Mouse (Mus musculus): ENCODE results near the gene Las1l. TPM values are rescaled to one million over a fixed set of nuclear protein-coding genes. Genes with fewer than 3 reads are reported as not detected.
"Not testable (repeated sequence)": the region's sequence is repeated elsewhere in the genome, so short reads cannot be mapped to it uniquely, and the experiment has no call there.

Gene Las1l
- polyA plus RNA-seq, 1 experiment from 2014 or later, result 40.6 TPM

- Histone ChIP-seq H3K36me3 (ENCODE audit: control insufficient read depth, insufficient read depth, low read length) (no peaks in the 10 kb centered on the region), H3K9me3 (ENCODE audit: control insufficient read depth, low read length) (no peaks in the 10 kb centered on the region), H3K4me2 (no peak overlapping the region), H3K9ac (ENCODE audit: low read length) (no peak overlapping the region), H3K27ac (ENCODE audit: low read depth, low read length) (no peak overlapping the region), H3K27me3 (ENCODE audit: control insufficient read depth, insufficient read depth, low read length) (no peaks in the 10 kb centered on the region), H3K4me3 (ENCODE audit: low read depth, low read length) (no peak overlapping the region), H3K4me1 (ENCODE audit: control insufficient read depth, insufficient read depth, low read length) (no peaks in the 10 kb centered on the region)
- WGBS, result 78% methylated on average over 2 of the region's 2 CpGs
- ATAC-seq (ENCODE audit: low FRiP score) (no peak), DNase-seq (ENCODE audit: low spot score, missing footprints) (no peak)
Observed at GRCm38 (mm10) chrX:95963366-95963765, 6.6 kb upstream of the Las1l start.

DNA sequence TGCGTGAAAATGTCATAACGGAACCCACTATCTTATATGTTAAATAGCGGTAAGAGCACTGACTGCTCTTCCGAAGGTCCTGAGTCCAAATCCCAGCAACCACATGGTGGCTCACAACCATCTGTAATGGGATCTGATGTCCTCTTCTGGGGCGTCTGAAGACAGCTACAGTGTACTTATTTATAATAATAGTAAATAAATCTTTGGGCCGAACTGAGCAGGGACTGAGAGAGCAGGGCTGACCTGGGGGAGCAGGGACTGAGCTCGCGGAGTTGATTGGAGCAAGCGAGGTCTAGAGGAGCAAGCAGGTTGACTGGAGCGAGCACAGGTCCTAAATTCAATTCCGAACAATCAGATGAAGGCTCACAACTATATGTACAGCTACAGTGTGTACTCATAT is 699 bp upstream of the Las1l start:
- H3K27me3 ChIP-seq (ENCODE audit: control insufficient read depth, insufficient read depth, low read length); H3K9me3 ChIP-seq (ENCODE audit: control insufficient read depth, low read length); H3K9ac ChIP-seq (ENCODE audit: low read length); DNase-seq (ENCODE audit: low spot score, missing footprints); H3K27ac ChIP-seq (ENCODE audit: low read depth, low read length); H3K36me3 ChIP-seq (ENCODE audit: control insufficient read depth, insufficient read depth, low read length); H3K4me1 ChIP-seq (ENCODE audit: control insufficient read depth, insufficient read depth, low read length): not testable (repeated sequence)
- 44% methylated on average over 11 of the region's 11 CpGs for WGBS
- ATAC-seq (ENCODE audit: low FRiP score), result peak; percentile 19; the same call in 1 of the 2 replicates
- H3K4me3 ChIP-seq (ENCODE audit: low read depth, low read length), result peak overlapping the region; percentile 20; the same call in 1 of the 2 replicates
- peak overlapping the region; percentile 40 for H3K4me2 ChIP-seq

DNA sequence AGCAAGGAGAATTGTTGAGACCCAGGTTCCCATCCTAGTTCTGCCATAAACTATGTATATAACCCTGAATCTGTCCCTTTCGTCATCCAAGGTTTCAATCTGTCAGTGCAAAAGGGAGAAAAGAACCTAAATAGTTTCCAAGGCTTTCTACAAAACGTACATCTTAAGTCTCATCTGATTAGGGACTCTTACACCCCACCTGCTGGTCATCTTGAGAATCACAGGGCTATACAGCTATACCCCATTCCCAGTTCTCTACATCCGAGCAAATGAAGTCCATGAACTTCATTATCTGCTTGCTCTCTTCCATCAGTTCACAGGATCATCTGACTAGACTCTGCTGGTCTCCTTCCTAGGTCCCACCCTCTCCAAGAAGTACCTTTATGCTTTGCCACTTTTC is 6.0 kb downstream of the Las1l start:
- WGBS, result 58% methylated on average over 3 of the region's 3 CpGs
- Histone ChIP-seq H3K27me3 (ENCODE audit: control insufficient read depth, insufficient read depth, low read length) (no peaks in the 10 kb centered on the region), H3K4me2 (no peak overlapping the region), H3K27ac (ENCODE audit: low read depth, low read length) (no peak overlapping the region), H3K9me3 (ENCODE audit: control insufficient read depth, low read length) (no peaks in the 10 kb centered on the region), H3K4me1 (ENCODE audit: control insufficient read depth, insufficient read depth, low read length) (peaks cover 3% of the 10 kb centered on the region; the same call in 1 of the 2 replicates), H3K36me3 (ENCODE audit: control insufficient read depth, insufficient read depth, low read length) (no peaks in the 10 kb centered on the region), H3K9ac (ENCODE audit: low read length) (no peak overlapping the region), H3K4me3 (ENCODE audit: low read depth, low read length) (no peak overlapping the region)
- no peak for DNase-seq (ENCODE audit: low spot score, missing footprints)
- ATAC-seq (ENCODE audit: low FRiP score), result no peak

GRCm38 (mm10) chrX:95948135-95948534 is 8.6 kb downstream of the Las1l start:
- no peak overlapping the region for H3K4me2 ChIP-seq
- WGBS, result 86% methylated on average over 4 of the region's 4 CpGs
- H3K36me3 ChIP-seq (ENCODE audit: control insufficient read depth, insufficient read depth, low read length), result no peaks in the 10 kb centered on the region
- DNase-seq (ENCODE audit: low spot score, missing footprints), result no peak
- no peak overlapping the region for H3K4me3 ChIP-seq (ENCODE audit: low read depth, low read length)
- H3K27me3 ChIP-seq (ENCODE audit: control insufficient read depth, insufficient read depth, low read length), result no peaks in the 10 kb centered on the region
- no peaks in the 10 kb centered on the region for H3K9me3 ChIP-seq (ENCODE audit: control insufficient read depth, low read length)
- no peak overlapping the region for H3K9ac ChIP-seq (ENCODE audit: low read length)
- peaks cover 3% of the 10 kb centered on the region; the same call in 1 of the 2 replicates for H3K4me1 ChIP-seq (ENCODE audit: control insufficient read depth, insufficient read depth, low read length)
- no peak overlapping the region for H3K27ac ChIP-seq (ENCODE audit: low read depth, low read length)
- no peak for ATAC-seq (ENCODE audit: low FRiP score)

GRCm38 (mm10) chrX:95945496-95945895 is 11.3 kb downstream of the Las1l start:
- 97% methylated on average over 2 of the region's 2 CpGs for WGBS
- H3K4me1 ChIP-seq (ENCODE audit: control insufficient read depth, insufficient read depth, low read length), result peaks cover 3% of the 10 kb centered on the region; the same call in 1 of the 2 replicates
- H3K27me3 ChIP-seq (ENCODE audit: control insufficient read depth, insufficient read depth, low read length), result no peaks in the 10 kb centered on the region
- DNase-seq (ENCODE audit: low spot score, missing footprints), result no peak
- H3K36me3 ChIP-seq (ENCODE audit: control insufficient read depth, insufficient read depth, low read length), result no peaks in the 10 kb centered on the region
- H3K4me2 ChIP-seq, result no peak overlapping the region
- no peak overlapping the region for H3K9ac ChIP-seq (ENCODE audit: low read length)
- H3K4me3 ChIP-seq (ENCODE audit: low read depth, low read length), result no peak overlapping the region
- no peak overlapping the region for H3K27ac ChIP-seq (ENCODE audit: low read depth, low read length)
- ATAC-seq (ENCODE audit: low FRiP score), result no peak
- no peaks in the 10 kb centered on the region for H3K9me3 ChIP-seq (ENCODE audit: control insufficient read depth, low read length)

DNA sequence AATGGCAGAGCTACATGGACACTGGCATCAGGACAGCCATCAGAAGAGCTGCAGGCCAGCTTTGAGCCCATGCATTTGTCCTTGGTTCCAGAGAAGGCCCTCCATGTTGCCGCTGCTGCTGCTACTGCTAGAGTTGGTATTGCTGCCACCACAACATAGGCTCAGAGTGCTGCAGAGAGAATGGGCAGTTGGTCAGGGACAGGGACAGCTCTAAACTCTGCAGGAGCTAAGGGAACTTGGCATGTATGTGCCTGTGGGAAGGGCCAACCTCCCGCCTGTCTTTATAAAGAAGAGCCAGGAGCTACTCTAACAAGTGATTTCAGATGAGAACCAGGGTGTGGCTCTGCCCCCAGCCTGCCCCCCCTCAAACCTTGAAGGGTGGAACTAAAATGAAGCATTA is 21.3 kb downstream of the Las1l start:
- 97% methylated on average over 2 of the region's 2 CpGs for WGBS
- Histone ChIP-seq H3K36me3 (ENCODE audit: control insufficient read depth, insufficient read depth, low read length) (no peaks in the 10 kb centered on the region), H3K9me3 (ENCODE audit: control insufficient read depth, low read length) (no peaks in the 10 kb centered on the region), H3K9ac (ENCODE audit: low read length) (no peak overlapping the region), H3K4me2 (no peak overlapping the region), H3K27me3 (ENCODE audit: control insufficient read depth, insufficient read depth, low read length) (no peaks in the 10 kb centered on the region), H3K4me3 (ENCODE audit: low read depth, low read length) (no peak overlapping the region), H3K4me1 (ENCODE audit: control insufficient read depth, insufficient read depth, low read length) (no peaks in the 10 kb centered on the region), H3K27ac (ENCODE audit: low read depth, low read length) (no peak overlapping the region)
- no peak for ATAC-seq (ENCODE audit: low FRiP score)
- no peak for DNase-seq (ENCODE audit: low spot score, missing footprints)

DNA sequence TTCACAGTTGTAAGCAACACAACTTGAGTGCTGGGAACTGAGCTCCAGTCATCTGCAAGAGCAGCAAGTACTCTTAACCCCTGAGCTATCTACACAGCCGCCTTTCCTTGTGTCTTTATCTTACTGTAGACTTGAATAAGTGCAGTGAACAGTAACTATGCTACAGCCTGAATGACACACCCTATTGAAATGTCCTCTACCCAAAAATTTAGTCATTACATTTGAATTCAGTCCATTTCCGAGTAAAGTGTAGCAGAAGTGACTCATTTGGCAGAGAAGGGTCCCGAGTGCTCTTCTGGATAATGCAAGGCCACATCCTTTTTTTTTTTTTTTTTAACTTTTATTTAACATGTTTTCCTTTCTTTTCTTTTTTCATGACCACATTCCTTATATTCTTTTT is 54.0 kb downstream of the Las1l start:
- H3K36me3 ChIP-seq (ENCODE audit: control insufficient read depth, insufficient read depth, low read length), result no peaks in the 10 kb centered on the region
- H3K27me3 ChIP-seq (ENCODE audit: control insufficient read depth, insufficient read depth, low read length), result no peaks in the 10 kb centered on the region
- no peaks in the 10 kb centered on the region for H3K9me3 ChIP-seq (ENCODE audit: control insufficient read depth, low read length)
- no peak overlapping the region for H3K4me2 ChIP-seq
- H3K4me3 ChIP-seq (ENCODE audit: low read depth, low read length), result no peak overlapping the region
- 74% methylated on average over 3 of the region's 3 CpGs for WGBS
- no peak for ATAC-seq (ENCODE audit: low FRiP score)
- DNase-seq (ENCODE audit: low spot score, missing footprints), result no peak
- H3K27ac ChIP-seq (ENCODE audit: low read depth, low read length), result no peak overlapping the region
- H3K9ac ChIP-seq (ENCODE audit: low read length), result no peak overlapping the region
- H3K4me1 ChIP-seq (ENCODE audit: control insufficient read depth, insufficient read depth, low read length), result no peaks in the 10 kb centered on the region

Other genes with a start within 250 kb of the Las1l start
- gene Zc3h12b, start 245.3 kb downstream of the Las1l start, polyA plus RNA-seq (2014; fragmentation: Nextera tagmentation; extraction: Ambion mirVana), result 3.1 and 3.4 TPM in 2 replicates
- 119 and 120 TPM in 2 replicates for gene Msn, start 139.1 kb upstream of the Las1l start, polyA plus RNA-seq (2014; fragmentation: Nextera tagmentation; extraction: Ambion mirVana)

Data from midbrain, embryonic 11.5 days (tissue).